Mouse (Mus musculus) lung, adult 2 months (tissue): ENCODE results near the gene Herc4.

Experiments
- CTCF ChIP-seq: fragments of 200-500 bp; IDR thresholded peaks from 2 replicates; pipeline ENCODE4 v1.5.1; 2011; ENCODE audit warnings: mild to moderate bottlenecking, low read length, control low read depth; ENCODE audit not compliant: insufficient read depth
- POLR2A ChIP-seq: fragments of 200-500 bp; IDR thresholded peaks from 2 replicates; pipeline ENCODE4 v1.6.1; 2011; ENCODE audit warnings: low read depth, mild to moderate bottlenecking, control low read depth, low read length, borderline replicate concordance; ENCODE audit errors: extremely low read depth

GRCm38 (mm10) chr10:63239848-63240247 is 3.8 kb upstream of the Herc4 start:
- TF ChIP-seq CTCF, result no peak
- TF ChIP-seq POLR2A, result no peak
